Mouse (Mus musculus): Measurements from ENCODE around the gene 5330417C22Rik.
"Not testable (repeated sequence)": the region's sequence is repeated elsewhere in the genome, so short reads cannot be mapped to it uniquely, and the experiment has no call there.

5330417C22Rik gene

GRCm38 (mm10) chr3:108533114-108533885 lies 3.0 kb downstream of the 5330417C22Rik start:
- no peak for DNase-seq (ENCODE audit: low spot score in 2 of 2)

DNA sequence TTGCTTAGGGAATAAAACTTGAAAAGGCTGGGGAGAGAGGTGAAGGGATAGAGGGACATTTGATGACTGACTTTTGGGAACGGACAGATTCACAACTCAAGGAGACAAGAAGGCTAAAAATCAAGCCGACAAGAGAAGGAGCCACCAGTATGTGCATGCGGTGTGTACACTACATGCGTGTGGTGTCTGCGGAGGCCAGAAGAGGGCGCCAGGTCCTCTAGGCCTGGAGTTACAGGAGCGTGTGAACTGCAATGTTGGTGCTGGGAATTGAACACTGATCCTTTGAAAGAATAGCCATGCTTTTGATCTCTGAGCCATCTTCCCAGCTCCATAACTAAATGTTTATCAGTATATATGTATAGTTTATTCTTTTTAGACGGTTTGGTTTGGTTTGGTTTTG lies 7.8 kb downstream of the 5330417C22Rik start:
- no peak for DNase-seq (ENCODE audit: low spot score in 2 of 2)

GRCm38 (mm10) chr3:108523415-108523814 lies 12.9 kb downstream of the 5330417C22Rik start:
- DNase-seq (ENCODE audit: low spot score in 2 of 2), result no peak

DNA sequence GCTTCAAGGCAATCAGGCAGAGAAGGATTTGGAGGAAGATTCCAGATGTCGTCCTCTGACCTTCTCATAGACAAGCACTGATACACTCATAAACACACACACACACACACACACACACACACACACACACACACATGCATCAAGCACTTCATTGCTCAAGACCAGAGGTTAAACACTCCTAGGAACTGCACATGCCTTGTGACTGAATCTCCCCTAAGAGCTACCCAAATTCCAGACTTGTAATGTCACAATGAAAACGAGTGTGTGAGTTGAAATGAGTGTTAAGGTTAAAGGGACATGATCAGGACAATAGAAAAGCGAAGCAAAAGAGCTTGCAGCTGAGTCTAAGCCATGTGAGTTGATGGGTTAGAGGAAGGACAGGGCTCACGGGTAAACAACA lies 18.1 kb downstream of the 5330417C22Rik start:
- no peak for DNase-seq (ENCODE audit: low spot score in 2 of 2)

DNA sequence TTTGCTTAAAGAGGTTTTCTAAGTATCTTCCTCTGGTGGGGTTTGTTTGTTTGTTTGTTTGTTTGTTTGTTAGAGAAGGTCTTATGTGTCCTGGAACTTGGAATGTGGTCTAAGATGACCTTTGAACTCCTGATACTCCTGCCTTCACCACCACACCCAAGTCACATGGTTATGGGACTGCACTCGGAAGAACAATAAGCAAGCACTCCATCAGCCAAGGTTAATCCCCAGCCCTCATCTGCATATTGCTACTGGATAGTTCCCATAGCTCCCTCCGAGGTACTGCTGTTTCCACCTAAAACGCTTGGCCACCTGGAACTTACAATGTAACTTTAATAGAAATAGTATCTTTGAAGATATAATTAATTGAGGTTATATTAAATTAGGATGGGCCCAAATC lies 22.9 kb downstream of the 5330417C22Rik start:
- no peak for DNase-seq (ENCODE audit: low spot score in 2 of 2)

- DNase-seq (ENCODE audit: low spot score in 2 of 2), result no peak
Observed at GRCm38 (mm10) chr3:108510716-108511483, 25.4 kb downstream of the 5330417C22Rik start.

GRCm38 (mm10) chr3:108510156-108510555 lies 26.2 kb downstream of the 5330417C22Rik start:
- DNase-seq (ENCODE audit: low spot score in 2 of 2), result no peak

GRCm38 (mm10) chr3:108508745-108509474 lies 27.4 kb downstream of the 5330417C22Rik start:
- DNase-seq (ENCODE audit: low spot score in 2 of 2), result no peak

GRCm38 (mm10) chr3:108503908-108504307 lies 32.4 kb downstream of the 5330417C22Rik start:
- DNase-seq (ENCODE audit: low spot score in 2 of 2), result no peak

- not testable (repeated sequence) for DNase-seq (ENCODE audit: low spot score in 2 of 2)
Observed at GRCm38 (mm10) chr3:108501411-108501810, 34.9 kb downstream of the 5330417C22Rik start.

GRCm38 (mm10) chr3:108499826-108500225 lies 36.5 kb downstream of the 5330417C22Rik start:
- DNase-seq (ENCODE audit: low spot score in 2 of 2), result no peak

GRCm38 (mm10) chr3:108497602-108498001 lies 38.7 kb downstream of the 5330417C22Rik start:
- no peak for DNase-seq (ENCODE audit: low spot score in 2 of 2)

DNA sequence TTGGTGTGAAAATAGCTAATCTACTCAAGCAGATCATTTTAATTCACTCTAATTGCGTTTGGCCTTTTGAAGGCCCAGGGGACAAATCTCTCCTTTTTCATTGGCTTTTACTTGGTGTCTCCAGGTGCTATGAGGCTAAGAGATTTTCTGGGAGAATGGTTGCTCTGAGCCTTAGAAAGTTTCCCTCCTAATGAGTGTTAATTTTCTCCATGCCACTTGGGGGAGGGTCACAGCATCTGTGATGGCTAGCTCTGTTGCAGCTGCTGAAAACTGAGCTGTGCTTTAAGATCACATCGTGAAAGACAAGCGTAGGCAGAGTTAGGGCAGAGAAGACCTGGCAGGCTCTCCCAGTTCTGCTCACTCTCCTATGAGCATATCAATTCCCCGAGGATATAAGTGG lies 40.9 kb downstream of the 5330417C22Rik start:
- DNase-seq (ENCODE audit: low spot score in 2 of 2), result no peak

- no peak for DNase-seq (ENCODE audit: low spot score in 2 of 2)
Observed at GRCm38 (mm10) chr3:108494861-108495474, 41.4 kb downstream of the 5330417C22Rik start.

- DNase-seq (ENCODE audit: low spot score in 2 of 2), result no peak
Observed at GRCm38 (mm10) chr3:108489968-108490367, 46.4 kb downstream of the 5330417C22Rik start.

DNA sequence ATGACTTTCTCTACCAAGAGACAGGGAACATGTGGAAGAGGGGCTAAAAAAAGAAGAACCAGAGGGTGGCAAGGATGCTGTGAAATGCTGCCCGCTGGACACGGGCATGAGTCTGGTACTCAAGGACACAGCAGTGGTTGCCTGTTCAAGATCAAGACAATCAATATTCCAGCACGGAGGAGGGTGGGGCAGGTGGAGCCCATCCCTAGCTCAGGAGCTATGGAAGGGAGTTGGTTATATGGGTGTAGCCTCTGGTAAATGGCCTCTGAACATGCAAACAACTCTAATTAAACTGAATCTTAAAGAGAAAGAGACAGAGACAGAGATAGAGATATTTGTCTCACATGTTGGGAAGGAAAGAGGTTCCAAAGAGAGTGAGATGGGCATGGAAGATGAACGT lies 51.6 kb downstream of the 5330417C22Rik start:
- DNase-seq (ENCODE audit: low spot score in 2 of 2), result no peak

DNA sequence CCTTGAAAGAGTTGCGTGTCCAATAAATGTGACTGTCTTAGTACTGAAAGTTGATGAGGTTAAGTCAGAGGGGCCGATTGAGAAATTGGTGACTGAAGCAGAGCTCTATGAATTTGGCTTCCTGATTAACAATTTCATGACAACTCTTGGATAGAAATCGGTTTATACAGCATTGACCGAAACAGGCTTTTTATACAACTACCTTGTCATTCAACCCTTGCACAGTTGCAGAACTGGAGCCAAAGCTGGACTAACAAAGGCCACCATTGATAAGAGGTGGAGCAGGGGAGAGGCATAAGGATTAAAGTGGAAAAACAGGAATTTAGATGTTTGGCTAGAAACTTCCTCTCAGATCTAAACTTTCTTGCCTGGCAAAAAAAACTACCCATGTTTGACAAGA lies 57.5 kb downstream of the 5330417C22Rik start:
- DNase-seq (ENCODE audit: low spot score in 2 of 2), result no peak

GRCm38 (mm10) chr3:108476761-108477619 lies 59.3 kb downstream of the 5330417C22Rik start:
- no peak for DNase-seq (ENCODE audit: low spot score in 2 of 2)

GRCm38 (mm10) chr3:108475496-108475895 lies 60.8 kb downstream of the 5330417C22Rik start:
- no peak for DNase-seq (ENCODE audit: low spot score in 2 of 2)

GRCm38 (mm10) chr3:108474969-108475368 lies 61.4 kb downstream of the 5330417C22Rik start:
- no peak for DNase-seq (ENCODE audit: low spot score in 2 of 2)

DNA sequence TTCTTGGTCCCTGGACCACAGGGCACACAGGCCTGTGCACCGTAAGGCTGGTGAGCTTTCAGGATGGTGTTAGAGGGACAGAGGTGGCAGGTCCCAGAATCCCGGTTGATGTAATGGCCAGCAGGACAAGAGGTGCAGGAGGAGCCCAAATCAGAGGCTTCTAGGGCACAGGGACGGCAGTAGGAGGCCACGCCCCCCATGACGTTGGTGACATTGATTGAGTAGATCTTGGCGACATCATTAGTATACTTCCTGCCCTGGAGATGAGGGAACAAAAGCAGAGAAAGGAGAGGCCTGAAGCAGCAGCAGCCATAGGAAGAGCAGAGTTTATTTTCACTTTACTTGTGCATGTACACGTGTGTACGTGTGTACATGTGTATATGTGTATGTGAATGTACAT lies 68.6 kb downstream of the 5330417C22Rik start:
- DNase-seq (ENCODE audit: low spot score in 2 of 2), result no peak
